Mouse (Mus musculus): ENCODE measurements at regions not wholly inside any gene's neighbourhood (a gene's known extent, or its start where the extent isn't known, plus 50 kb on each side); places are given as distances from the start of the nearest gene placed in this dataset.

- no peak for TF ChIP-seq UBTF (IDR thresholded peaks at IDR 0.05; ENCODE audit: borderline replicate concordance, insufficient read depth, low read depth, low read length)
- TF ChIP-seq POLR2A (IDR thresholded peaks at IDR 0.05; ENCODE audit: control insufficient read depth in 1 of 2, insufficient read depth in 1 of 2, low read depth in 1 of 2, low read length in 2 of 2, poor library complexity in 1 of 2), result no peak
These were observed 478.9 kb upstream of the Adamts16 start for GRCm38 (mm10) chr13:71320489-71320888.
